Mouse (Mus musculus): Measurements from ENCODE around the gene Tnnc2. TPM values are rescaled to one million over a fixed set of nuclear protein-coding genes. Genes with fewer than 3 reads are reported as not detected.
A peak's percentile ranks its signal among the peaks of the same experiment; 100 is the strongest.
"Not testable (repeated sequence)": the region's sequence is repeated elsewhere in the genome, so short reads cannot be mapped to it uniquely, and the experiment has no call there.

The Tnnc2 gene
- polyA plus RNA-seq, 1 experiment = 9.6 TPM

DNA sequence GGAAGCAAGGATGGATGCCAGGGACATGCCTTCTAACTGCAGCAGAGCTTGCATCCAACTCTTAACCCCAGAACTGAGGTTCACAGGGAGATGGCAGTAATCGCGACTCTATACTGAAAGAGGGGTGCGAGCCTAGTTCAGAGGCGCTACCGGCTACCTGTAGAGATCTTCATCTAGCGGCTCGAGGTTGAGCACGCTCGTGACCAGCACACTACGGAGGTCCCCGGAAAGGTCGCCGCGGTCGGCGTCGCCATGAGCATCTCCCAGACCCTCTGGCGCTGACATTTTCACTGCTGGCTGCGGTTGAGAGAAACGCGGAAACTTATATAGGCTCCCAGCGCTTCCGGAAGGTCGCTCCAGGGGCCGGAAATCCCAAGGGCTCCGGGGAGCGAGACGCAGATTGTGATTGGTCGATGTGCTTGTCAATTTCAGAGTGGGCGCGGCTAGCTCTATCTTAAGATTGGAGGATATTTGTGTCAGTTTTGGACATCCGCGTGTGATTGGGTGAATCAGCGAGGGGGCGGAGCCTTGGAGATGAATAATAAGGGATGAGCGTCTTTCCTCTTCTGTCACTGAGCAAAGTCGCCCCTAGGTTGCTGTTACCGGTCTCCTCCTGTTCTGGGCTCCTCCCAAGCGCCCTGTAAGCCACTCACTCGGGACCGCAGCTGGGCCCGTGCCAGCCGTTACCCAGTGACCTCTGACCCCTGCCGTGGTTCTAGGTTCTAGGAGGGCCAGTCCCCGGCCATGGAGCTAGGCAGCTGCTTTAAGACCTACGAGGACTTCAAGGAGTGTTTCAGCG lies 25.0 kb upstream of the Tnnc2 start, which contains the start of the genes Acot8 and Zswim3:
Gene Acot8, minus strand, starts transcription at position 350 of the 799 bp plus-strand sequence.
Gene Zswim3, plus strand, starts transcription at position 566 of the 799 bp plus-strand sequence.
- TF ChIP-seq POLR2A (IDR thresholded peaks at IDR 0.05; ENCODE audit: borderline replicate concordance, control insufficient read depth, low read depth, low read length) = peak; percentile 94
- TF ChIP-seq CTCF (IDR thresholded peaks at IDR 0.05; ENCODE audit: control insufficient read depth, insufficient read depth, low read length) = no peak; the same call in 1 of the 2 replicates

DNA sequence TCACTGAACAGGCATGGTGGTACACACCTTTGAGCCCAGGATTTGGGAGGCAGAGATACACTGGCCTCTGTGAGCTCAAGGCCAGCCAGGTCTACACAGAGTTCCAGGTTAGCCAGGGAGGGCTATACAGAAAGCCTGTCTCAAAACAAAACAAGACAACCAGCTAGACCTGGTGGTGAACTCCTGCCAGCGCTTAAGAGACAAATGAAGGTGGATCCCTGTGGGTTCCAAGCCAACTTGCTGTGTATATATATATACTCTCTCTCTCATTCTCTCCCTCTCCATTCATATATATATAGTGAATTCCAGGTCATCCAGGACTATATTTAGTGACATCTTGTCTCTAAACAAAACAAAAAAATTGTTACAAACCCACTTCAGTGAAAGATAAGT lies 24.1 kb upstream of the Tnnc2 start:
- H3K4me3 ChIP-seq (replicated peaks; ENCODE audit: control insufficient read depth, low read depth, low read length) = peak overlapping the region; percentile 91
- peaks cover 3% of the 10 kb centered on the region; the same call in 1 of the 2 replicates for H3K4me1 ChIP-seq (ENCODE audit: control insufficient read depth, insufficient read depth, low read length)
- TF ChIP-seq CTCF (IDR thresholded peaks at IDR 0.05; ENCODE audit: control insufficient read depth, insufficient read depth, low read length) = no peak
- TF ChIP-seq POLR2A (IDR thresholded peaks at IDR 0.05; ENCODE audit: borderline replicate concordance, control insufficient read depth, low read depth, low read length) = no peak
- 67% methylated on average over 1 of the region's 1 CpGs for WGBS
- H3K27ac ChIP-seq (ENCODE audit: control insufficient read depth, insufficient read depth, low read depth, low read length, poor library complexity) = no peak overlapping the region

More for the DNA sequence above, 25.0 kb upstream of the Tnnc2 start, which contains the start of the genes Acot8 and Zswim3:
- peaks cover 3% of the 10 kb centered on the region; the same call in 1 of the 2 replicates for H3K4me1 ChIP-seq (ENCODE audit: control insufficient read depth, insufficient read depth, low read length)
- peak within 1 kb of the TSS; percentile 96 for H3K27ac ChIP-seq (ENCODE audit: control insufficient read depth, insufficient read depth, low read depth, low read length, poor library complexity)
- under 1% methylated on average over 47 of the region's 47 CpGs for WGBS
- H3K4me3 ChIP-seq (replicated peaks; ENCODE audit: control insufficient read depth, low read depth, low read length) = peak within 1 kb of the TSS; percentile 91

DNA sequence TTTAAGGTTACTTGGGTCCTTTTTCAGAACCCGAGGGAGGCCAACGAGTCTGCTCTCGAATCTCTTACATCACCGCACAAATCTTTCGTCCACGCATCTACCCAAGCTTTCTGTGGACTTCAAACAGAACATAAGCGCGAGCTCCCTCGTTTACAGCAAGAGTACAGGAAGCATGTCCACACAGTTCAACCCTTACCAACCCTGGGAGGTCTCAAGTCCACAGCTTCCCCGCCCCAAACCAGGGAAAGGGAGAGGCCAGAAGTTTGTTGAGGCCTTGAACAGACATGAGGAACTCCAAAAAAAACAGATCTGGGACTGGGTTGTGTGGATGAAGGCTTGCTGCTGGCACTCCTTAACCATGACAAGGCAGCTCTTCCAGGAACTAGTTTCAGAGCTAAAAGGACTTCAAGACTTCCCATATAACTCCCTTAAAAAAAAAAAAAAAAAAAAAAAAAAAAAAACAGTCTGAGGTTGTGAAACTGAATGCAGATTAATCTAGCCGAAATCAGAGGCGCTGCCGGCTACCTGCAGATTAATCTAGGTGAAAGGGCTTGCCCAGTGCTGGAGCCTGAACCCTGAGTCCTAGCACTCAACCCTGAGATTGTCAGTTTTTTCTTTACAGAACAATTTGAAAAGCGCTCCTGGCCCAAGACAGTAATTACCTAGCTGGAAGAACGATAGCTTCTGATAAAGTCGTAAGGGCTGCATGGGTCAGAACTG lies 23.6 kb upstream of the Tnnc2 start:
- peaks cover 3% of the 10 kb centered on the region; the same call in 1 of the 2 replicates for H3K4me1 ChIP-seq (ENCODE audit: control insufficient read depth, insufficient read depth, low read length)
- TF ChIP-seq POLR2A (IDR thresholded peaks at IDR 0.05; ENCODE audit: borderline replicate concordance, control insufficient read depth, low read depth, low read length) (no peak), CTCF (IDR thresholded peaks at IDR 0.05; ENCODE audit: control insufficient read depth, insufficient read depth, low read length) (no peak)
- no peak overlapping the region for H3K27ac ChIP-seq (ENCODE audit: control insufficient read depth, insufficient read depth, low read depth, low read length, poor library complexity)
- H3K4me3 ChIP-seq (replicated peaks; ENCODE audit: control insufficient read depth, low read depth, low read length) = peak overlapping the region; percentile 53
- 63% methylated on average over 16 of the region's 16 CpGs for WGBS

DNA sequence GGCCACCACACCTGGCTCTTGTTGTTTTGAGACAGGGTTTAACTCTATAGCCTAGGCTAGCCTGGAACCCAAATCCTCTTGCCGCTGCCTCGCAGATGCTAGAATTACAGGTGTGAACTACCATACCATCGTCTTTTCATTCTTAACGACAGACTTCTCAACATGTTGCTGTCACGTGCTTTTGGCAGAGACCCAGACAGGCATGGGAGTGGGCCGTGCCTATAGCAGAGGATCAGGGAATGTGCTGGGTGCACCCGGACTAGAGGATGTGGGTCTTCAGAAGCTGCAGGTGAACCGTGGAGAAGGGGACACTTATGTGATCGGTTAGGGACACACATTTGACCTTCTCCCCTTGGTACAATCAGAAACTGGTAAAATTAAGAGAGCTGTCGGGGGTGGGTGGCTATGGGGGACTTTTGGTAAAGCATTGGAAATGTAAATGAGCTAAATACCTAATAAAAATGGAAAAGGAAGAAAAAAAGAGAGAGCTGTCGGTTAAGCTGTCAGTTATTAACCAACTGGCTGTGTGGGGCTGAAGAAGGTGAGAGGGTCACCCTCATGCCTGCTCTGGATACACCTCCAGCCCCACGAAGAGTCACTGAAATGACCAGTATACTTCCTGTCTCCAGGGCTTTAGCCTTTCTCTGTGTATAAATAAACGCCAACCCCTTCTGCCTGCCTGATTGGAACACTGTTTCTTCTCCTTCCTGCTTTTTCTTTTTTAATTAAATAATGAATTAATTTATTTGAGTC lies 20.7 kb upstream of the Tnnc2 start:
- WGBS = 90% methylated on average over 13 of the region's 13 CpGs
- Histone ChIP-seq H3K4me1 (ENCODE audit: control insufficient read depth, insufficient read depth, low read length) (peaks cover 3% of the 10 kb centered on the region; the same call in 1 of the 2 replicates), H3K27ac (ENCODE audit: control insufficient read depth, insufficient read depth, low read depth, low read length, poor library complexity) (no peak overlapping the region), H3K4me3 (replicated peaks; ENCODE audit: control insufficient read depth, low read depth, low read length) (no peak overlapping the region)
- no peak for TF ChIP-seq POLR2A (IDR thresholded peaks at IDR 0.05; ENCODE audit: borderline replicate concordance, control insufficient read depth, low read depth, low read length)
- no peak for TF ChIP-seq CTCF (IDR thresholded peaks at IDR 0.05; ENCODE audit: control insufficient read depth, insufficient read depth, low read length)

DNA sequence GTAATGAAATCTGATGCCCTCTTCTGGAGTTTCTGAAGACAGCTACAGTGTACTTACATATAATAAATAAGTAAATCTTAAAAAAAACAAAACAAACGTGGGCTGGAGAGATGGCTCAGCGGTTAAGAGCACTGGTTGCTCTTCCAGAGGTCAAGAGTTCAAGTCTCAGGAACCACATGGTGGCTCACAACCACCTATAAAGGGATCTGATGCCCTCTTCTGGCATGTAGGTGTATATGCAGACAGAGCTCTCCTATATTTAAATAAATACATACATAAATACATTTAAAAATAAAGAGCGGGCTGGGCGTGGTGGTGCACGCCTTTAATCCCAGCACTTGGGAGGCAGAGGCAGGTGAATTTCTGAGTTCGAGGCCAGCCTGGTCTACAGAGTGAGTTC lies 18.8 kb upstream of the Tnnc2 start:
- 83% methylated on average over 6 of the region's 6 CpGs for WGBS
- H3K4me1 ChIP-seq (ENCODE audit: control insufficient read depth, insufficient read depth, low read length); H3K27ac ChIP-seq (ENCODE audit: control insufficient read depth, insufficient read depth, low read depth, low read length, poor library complexity); H3K4me3 ChIP-seq (replicated peaks; ENCODE audit: control insufficient read depth, low read depth, low read length): not testable (repeated sequence)

DNA sequence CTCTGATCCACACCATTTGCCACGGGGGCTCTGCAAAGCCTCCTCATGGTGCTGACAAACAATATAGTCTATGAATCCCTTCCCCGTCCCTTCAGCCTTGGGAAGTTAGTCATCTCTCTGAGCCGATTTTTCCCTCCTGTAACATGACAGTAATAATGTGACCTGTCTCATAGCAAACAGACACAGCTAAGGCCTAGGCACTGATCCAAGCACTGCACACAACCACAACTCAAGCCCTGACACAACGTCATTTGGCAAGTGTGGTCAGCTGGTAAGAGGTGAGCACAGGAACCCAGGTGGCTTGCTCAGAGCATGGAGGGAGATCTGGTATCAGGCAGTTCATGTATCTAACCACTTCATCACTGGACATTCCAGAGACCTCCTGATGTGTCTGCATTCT lies 16.1 kb upstream of the Tnnc2 start:
- H3K27ac ChIP-seq (ENCODE audit: control insufficient read depth, insufficient read depth, low read depth, low read length, poor library complexity) = no peak overlapping the region
- no peak overlapping the region for H3K4me3 ChIP-seq (replicated peaks; ENCODE audit: control insufficient read depth, low read depth, low read length)
- H3K4me1 ChIP-seq (ENCODE audit: control insufficient read depth, insufficient read depth, low read length) = no peaks in the 10 kb centered on the region
- 83% methylated on average over 4 of the region's 4 CpGs for WGBS
- no peak for TF ChIP-seq POLR2A (IDR thresholded peaks at IDR 0.05; ENCODE audit: borderline replicate concordance, control insufficient read depth, low read depth, low read length)
- TF ChIP-seq CTCF (IDR thresholded peaks at IDR 0.05; ENCODE audit: control insufficient read depth, insufficient read depth, low read length) = no peak

DNA sequence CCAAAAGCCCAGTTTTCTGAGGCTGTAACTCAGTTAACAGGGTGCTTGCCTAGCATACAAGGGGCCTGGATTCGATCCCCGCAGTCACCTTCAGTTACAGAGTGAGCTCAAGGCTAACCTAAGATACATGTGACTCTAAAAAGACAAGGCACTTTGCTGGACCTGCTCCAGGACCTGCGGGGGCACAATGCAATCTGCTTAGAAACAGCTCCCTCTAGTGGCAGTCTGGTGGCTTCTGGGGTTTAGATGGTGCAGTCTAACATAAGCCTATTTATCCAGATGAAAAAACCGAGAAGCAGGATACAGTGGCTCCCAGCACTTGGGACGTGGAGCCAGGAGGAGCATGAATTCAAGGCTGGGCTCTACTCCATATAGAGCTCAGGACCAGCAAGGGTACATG lies 14.5 kb upstream of the Tnnc2 start:
- Histone ChIP-seq H3K4me3 (replicated peaks; ENCODE audit: control insufficient read depth, low read depth, low read length) (no peak overlapping the region), H3K4me1 (ENCODE audit: control insufficient read depth, insufficient read depth, low read length) (no peaks in the 10 kb centered on the region), H3K27ac (ENCODE audit: control insufficient read depth, insufficient read depth, low read depth, low read length, poor library complexity) (no peak overlapping the region)
- 27% methylated on average over 5 of the region's 5 CpGs for WGBS
- TF ChIP-seq CTCF (IDR thresholded peaks at IDR 0.05; ENCODE audit: control insufficient read depth, insufficient read depth, low read length) = peak; percentile 90
- TF ChIP-seq POLR2A (IDR thresholded peaks at IDR 0.05; ENCODE audit: borderline replicate concordance, control insufficient read depth, low read depth, low read length) = no peak

DNA sequence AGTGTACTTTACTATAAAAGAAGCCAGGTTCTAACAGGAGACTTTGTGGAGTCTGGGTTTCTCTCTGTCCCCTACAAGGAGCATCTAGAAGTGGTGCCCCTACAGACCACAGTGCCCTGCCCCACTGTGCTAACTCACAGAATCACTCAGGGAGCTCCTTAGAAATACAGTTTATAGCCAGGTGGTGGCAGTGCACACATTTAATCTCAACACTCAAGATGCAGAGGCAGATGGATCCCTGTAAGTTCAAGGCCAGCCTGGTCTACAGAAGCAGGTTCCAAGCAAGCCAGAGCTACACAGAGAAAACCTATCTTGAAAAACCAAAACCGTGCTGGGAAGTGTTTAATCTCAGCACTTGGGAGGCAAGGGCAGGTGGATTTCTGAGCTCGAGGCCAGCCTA lies 14.0 kb upstream of the Tnnc2 start:
- TF ChIP-seq POLR2A (IDR thresholded peaks at IDR 0.05; ENCODE audit: borderline replicate concordance, control insufficient read depth, low read depth, low read length) (no peak), CTCF (IDR thresholded peaks at IDR 0.05; ENCODE audit: control insufficient read depth, insufficient read depth, low read length) (no peak)
- Histone ChIP-seq H3K4me1 (ENCODE audit: control insufficient read depth, insufficient read depth, low read length) (no peaks in the 10 kb centered on the region), H3K27ac (ENCODE audit: control insufficient read depth, insufficient read depth, low read depth, low read length, poor library complexity) (no peak overlapping the region), H3K4me3 (replicated peaks; ENCODE audit: control insufficient read depth, low read depth, low read length) (no peak overlapping the region)
- 80% methylated on average over 2 of the region's 2 CpGs for WGBS
